Comparison of ENCODE assay signal across 18 mouse cellular contexts in the genomic region with DNA sequence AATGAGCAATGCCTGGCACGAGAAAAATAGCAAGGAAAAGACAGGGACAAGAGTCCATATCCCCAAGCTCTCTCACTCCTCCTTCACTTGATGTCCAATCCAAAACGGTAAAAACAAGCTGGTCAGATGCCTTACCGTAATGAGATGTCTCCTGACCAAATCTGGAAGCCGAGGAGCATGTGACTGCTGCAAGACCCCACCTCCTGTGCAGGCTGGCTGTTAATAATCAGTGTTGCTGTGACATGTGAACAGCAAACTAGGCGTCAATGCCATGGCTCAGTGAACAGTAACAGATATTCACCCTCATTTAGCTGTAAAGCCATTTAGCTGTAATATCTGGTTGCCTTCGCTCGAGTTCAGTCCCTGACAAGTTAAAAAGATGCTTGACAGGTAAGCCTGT.
DNase-seq lines count a peak whose midpoint lies in the region; TF ChIP-seq lines count a peak whose summit lies in the region.
"Had no signal": no experiment of that assay in that cellular context is flagged by ENCODE, and none has a peak within 500 bp of the region (broad histone marks: within the 10 kb centered on the region; RNA-seq: fewer than 3 reads in every experiment).

No protein-coding gene starts in this region.

- no peak for TF ChIP-seq POLR2A in lung, adult 2 months (IDR thresholded peaks at IDR 0.05; ENCODE audit: borderline replicate concordance, extremely low read depth, low read depth, low read length)

- 62% methylated on average over 7 of the region's 7 CpGs for whole genome bisulfite sequencing in lung, adult 2 months

- no peaks in the 10 kb centered on the region for H3K4me1 ChIP-seq in lung, adult 2 months (ENCODE audit: control insufficient read depth, insufficient read depth, low read length)
- H3K4me1 ChIP-seq: embryonic facial prominence, embryonic 15.5 days; hindbrain, embryonic 10.5 days; liver, embryonic 12.5 days had no signal

- DNase-seq in 3T3-L1 (ENCODE audit: low read depth, low spot score) (peak; percentile 1), MN1 (ENCODE audit: low spot score) (peak; percentile 3)
- DNase-seq in kidney, adult 9 months, result peak; percentile 29
- peak; percentile 5 to 28 for DNase-seq in kidney, postnatal 25 days
- no peak for DNase-seq in lung, adult 2 months
- no peak for DNase-seq in cerebellum, adult 11 months
- no peak for DNase-seq in gastrocnemius, postnatal 4 days (ENCODE audit: low spot score in 2 of 2)
- DNase-seq: cerebellum, adult 2 months; cerebellum, postnatal 36 days; heart, adult 11 months; heart, postnatal 10 days; lung, adult 18-20 months; lung, postnatal 14 days; right cerebral cortex, postnatal 14 days had no signal

- H3K4me3 ChIP-seq in lung, adult 2 months (replicated peaks; ENCODE audit: extremely low read depth, low read depth, low read length), result no peak overlapping the region
- H3K4me3 ChIP-seq: embryonic facial prominence, embryonic 15.5 days; hindbrain, embryonic 10.5 days; limb, embryonic 13.5 days; liver, embryonic 12.5 days had no signal

- TF ChIP-seq CTCF in lung, adult 2 months (IDR thresholded peaks at IDR 0.05; ENCODE audit: insufficient read depth, low read length), result no peak

Comparison
In these comparisons a context has a peak if more than half of its experiments do, and no peak if none do; other contexts are left out.
1. DNase-seq: peak in 3T3-L1 (single experiment), MN1 (single experiment), kidney, adult 9 months (single experiment) and kidney, postnatal 25 days (2 of 2); none in lung, adult 2 months (single experiment), cerebellum, adult 11 months (single experiment) and gastrocnemius, postnatal 4 days (0 of 2).